Mouse (Mus musculus) ovary, postnatal 14 days (tissue): ENCODE measurements around the gene Rab3il1.

Source experiments
- DNase-seq: peaks from one replicate; pipeline ENCODE4 v3.0.0; 2022; ENCODE audit warnings: low spot score

Rab3il1 gene

GRCm38 (mm10) chr19:10013913-10014312, 12.4 kb downstream of the Rab3il1 start:
- DNase-seq: no peak

- no peak for DNase-seq
Measured at GRCm38 (mm10) chr19:10014824-10015223, 13.4 kb downstream of the Rab3il1 start.

GRCm38 (mm10) chr19:10015442-10015841, 14.0 kb downstream of the Rab3il1 start:
- no peak for DNase-seq

- DNase-seq: no peak
Measured at GRCm38 (mm10) chr19:10016151-10016550, 14.7 kb downstream of the Rab3il1 start.

GRCm38 (mm10) chr19:10017637-10018526, 16.4 kb downstream of the Rab3il1 start:
- peak; percentile 88 for DNase-seq

GRCm38 (mm10) chr19:10018527-10018818, 17.0 kb downstream of the Rab3il1 start:
- DNase-seq: no peak

- DNase-seq: no peak
Measured at GRCm38 (mm10) chr19:10019214-10019760, 17.8 kb downstream of the Rab3il1 start.

GRCm38 (mm10) chr19:10021981-10022380, 20.5 kb downstream of the Rab3il1 start:
- DNase-seq: no peak

GRCm38 (mm10) chr19:10022414-10023303, 21.2 kb downstream of the Rab3il1 start:
- no peak for DNase-seq

- no peak for DNase-seq
Measured at GRCm38 (mm10) chr19:10023304-10023758, 21.9 kb downstream of the Rab3il1 start.

- peak; percentile 67 for DNase-seq
Measured at GRCm38 (mm10) chr19:10025169-10025875, 23.9 kb downstream of the Rab3il1 start.

GRCm38 (mm10) chr19:10029746-10030145, 28.3 kb downstream of the Rab3il1 start:
- DNase-seq: no peak

- no peak for DNase-seq
Measured at GRCm38 (mm10) chr19:10033211-10033973, 31.9 kb downstream of the Rab3il1 start.

GRCm38 (mm10) chr19:10034356-10034755, 32.9 kb downstream of the Rab3il1 start:
- DNase-seq: no peak

- peak; percentile 85 for DNase-seq
Measured at GRCm38 (mm10) chr19:10034785-10035447, 33.4 kb downstream of the Rab3il1 start.

- DNase-seq: no peak
Measured at GRCm38 (mm10) chr19:10037534-10037933, 36.1 kb downstream of the Rab3il1 start.

- no peak for DNase-seq
Measured at GRCm38 (mm10) chr19:10038364-10038763, 36.9 kb downstream of the Rab3il1 start.

GRCm38 (mm10) chr19:10038910-10039309, 37.4 kb downstream of the Rab3il1 start:
- peak; percentile 53 for DNase-seq

GRCm38 (mm10) chr19:10039615-10040014, 38.1 kb downstream of the Rab3il1 start:
- DNase-seq: no peak

- DNase-seq: no peak
Measured at GRCm38 (mm10) chr19:10040866-10041387, 39.5 kb downstream of the Rab3il1 start.
